Mouse (Mus musculus) layer of hippocampus, adult 9-11 months (tissue): ENCODE results near the gene Ntn5.
A peak's percentile ranks its signal among the peaks of the same experiment; 100 is the strongest.

ENCODE experiments used
- DNase-seq: peaks from one replicate; pipeline ENCODE4 v3.0.0; 2022

Gene Ntn5

DNA sequence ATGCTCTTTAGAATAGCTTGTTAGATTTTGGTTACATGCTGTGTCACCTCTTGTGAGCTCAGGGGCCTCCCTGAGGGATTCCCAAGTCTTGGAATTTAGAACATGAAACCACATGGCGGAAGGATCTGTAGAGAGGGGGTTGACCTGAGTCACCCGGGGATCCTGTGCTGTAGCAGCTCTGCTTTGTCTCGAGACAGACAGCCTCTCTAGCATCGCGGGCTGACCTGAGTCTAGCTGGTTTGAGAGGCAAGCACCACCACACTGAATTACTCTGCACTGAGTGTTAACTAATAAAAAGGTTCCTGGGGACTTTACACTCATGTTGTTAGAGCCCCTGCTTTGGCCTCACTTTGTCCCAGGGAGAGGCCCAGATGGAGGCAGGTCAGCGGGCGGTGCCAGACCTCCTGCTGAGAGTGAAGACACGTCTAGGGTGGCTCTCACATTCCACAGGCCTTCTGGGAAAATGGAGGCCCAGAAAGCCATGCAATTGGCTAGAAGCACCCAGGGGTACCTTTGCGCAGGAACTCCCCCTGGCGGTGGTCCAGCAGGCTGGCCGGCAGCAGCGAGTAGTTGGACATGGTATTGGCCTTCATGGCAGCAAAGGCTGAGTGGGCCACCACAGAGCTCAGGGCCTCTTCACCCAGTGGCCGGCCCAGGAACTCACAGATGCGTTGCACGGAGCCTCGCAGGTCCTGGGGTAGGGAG lies 47.1 kb downstream of the Ntn5 start:
- no peak for DNase-seq

DNA sequence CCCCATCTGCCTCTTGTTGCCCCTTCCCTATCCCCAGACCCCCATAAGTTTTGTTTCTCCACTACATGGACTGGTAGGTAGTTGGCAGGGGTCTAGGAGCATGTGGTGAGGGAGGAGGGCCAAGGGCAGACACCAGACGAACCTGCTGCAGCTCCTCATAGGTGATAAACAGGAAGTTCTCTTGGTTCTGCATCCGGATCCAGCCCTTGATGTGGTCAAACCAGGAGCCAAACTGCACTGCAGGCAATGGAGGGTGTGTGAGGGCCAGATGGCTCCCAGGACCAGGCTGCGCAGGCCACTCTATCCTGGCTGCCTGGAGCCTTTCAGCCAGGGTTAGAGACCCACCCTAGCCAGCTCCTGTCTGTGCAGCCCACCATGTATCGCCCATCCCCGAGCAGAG lies 49.7 kb downstream of the Ntn5 start:
- no peak for DNase-seq

- DNase-seq, result peak; percentile 89
Measured at GRCm38 (mm10) chr7:45739162-45739763, 55.4 kb downstream of the Ntn5 start.

DNA sequence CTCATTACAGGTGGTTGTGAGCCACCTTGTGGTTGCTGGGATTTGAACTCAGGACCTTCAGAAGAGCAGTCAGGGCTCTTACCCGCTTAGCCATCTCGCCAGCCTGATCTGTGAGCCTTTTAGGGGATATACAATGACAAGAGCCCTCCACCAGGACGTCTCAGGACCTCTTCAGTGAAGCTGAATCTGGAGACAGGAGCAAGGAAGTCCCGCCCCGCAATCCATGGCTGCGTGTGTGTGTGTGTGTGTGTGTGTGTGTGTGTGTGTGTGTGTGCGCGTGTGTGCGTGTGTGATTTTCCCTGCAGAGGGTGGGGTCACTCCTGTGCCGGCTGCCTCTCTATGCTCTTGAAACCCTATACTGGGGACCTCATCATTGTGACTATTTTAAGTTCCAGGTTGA lies 56.0 kb downstream of the Ntn5 start:
- DNase-seq, result no peak

GRCm38 (mm10) chr7:45741308-45741707 lies 57.5 kb downstream of the Ntn5 start:
- DNase-seq, result no peak

GRCm38 (mm10) chr7:45741777-45742176 lies 58.0 kb downstream of the Ntn5 start:
- peak; percentile 60 for DNase-seq

DNA sequence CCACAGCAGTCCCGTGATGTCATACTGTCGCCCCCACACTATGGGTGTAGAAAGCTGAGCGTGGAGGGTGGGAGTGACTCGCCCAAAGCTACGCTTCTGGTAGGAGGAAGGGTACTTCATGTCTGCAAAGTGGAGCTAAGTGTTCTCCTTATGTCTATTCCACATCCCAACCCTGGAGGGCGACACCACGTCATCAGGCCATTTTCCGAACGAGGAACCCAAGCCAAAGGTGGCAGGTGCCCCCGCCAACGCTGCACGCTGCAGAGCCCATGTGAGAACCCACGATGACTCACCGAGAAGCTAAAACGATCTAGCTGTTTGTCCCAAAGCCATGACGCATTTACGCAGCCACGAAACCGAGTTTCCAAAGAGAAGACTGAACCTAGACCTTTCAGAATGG lies 58.5 kb downstream of the Ntn5 start:
- DNase-seq, result peak; percentile 90
